Comparison of ENCODE assay signal across 24 mouse cellular contexts in the genomic region with DNA sequence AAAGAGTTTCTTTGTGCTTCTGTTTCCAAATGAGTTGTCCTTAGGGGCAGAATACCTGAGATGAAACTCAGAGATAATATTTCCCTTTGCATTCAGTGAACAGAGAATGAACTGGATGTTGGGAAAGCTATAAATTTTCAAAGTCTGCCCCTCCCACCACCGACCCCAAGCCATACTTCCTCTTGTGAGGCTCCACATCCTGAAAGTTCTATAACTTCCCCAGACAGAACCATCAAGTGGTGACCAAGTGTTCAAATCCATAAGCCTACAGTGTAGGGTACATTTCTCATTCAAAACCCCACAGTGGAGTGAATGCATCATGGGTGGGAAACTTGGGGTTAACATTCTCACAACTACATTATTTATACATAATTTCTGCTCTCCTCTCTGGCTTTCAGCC.
A peak's percentile ranks its signal among the peaks of the same experiment; 100 is the strongest.
DNase-seq lines count a peak whose midpoint lies in the region; ATAC-seq and TF ChIP-seq lines count a peak whose summit lies in the region.
"Had no signal": no experiment of that assay in that cellular context is flagged by ENCODE, and none has a peak within 500 bp of the region (broad histone marks: within the 10 kb centered on the region; RNA-seq: fewer than 3 reads in every experiment).

No protein-coding gene starts in this region.

- H3K79me2 ChIP-seq in MEL (ENCODE audit: control insufficient read depth, insufficient read depth, low read length, poor library complexity) = no peaks in the 10 kb centered on the region

- H3K4me1 ChIP-seq in MEL (ENCODE audit: control insufficient read depth in 1 of 2, insufficient read depth in 2 of 2, low read length in 2 of 2) = no peaks in the 10 kb centered on the region
- H3K4me1 ChIP-seq: embryonic facial prominence, embryonic 12.5 days; embryonic facial prominence, embryonic 15.5 days; forebrain, embryonic 13.5 days; hindbrain, embryonic 10.5 days; hindbrain, embryonic 13.5 days; intestine, embryonic 15.5 days had no signal

- TF ChIP-seq RAD21 in MEL (IDR thresholded peaks at IDR 0.05; ENCODE audit: low read depth, low read length) = no peak

- peak; percentile 28 for DNase-seq in MEL (ENCODE audit: low read depth, low spot score)
- no peak for DNase-seq in urinary bladder, postnatal 10 days (ENCODE audit: low spot score)
- DNase-seq in gastrocnemius, postnatal 36 days = no peak
- DNase-seq: adrenal gland, adult 8-10 months; adrenal gland, postnatal 25 days; cerebellum, adult 11-12 months; cerebellum, adult 8-10 months; cerebellum, postnatal 10 days; cerebellum, postnatal 36 days; forebrain, postnatal 0 days; gastrocnemius, postnatal 25 days; heart, adult 11 months had no signal

- H3K27ac ChIP-seq in MEL (ENCODE audit: control insufficient read depth, low read depth, low read length) = no peak overlapping the region
- H3K27ac ChIP-seq: embryonic facial prominence, embryonic 12.5 days; embryonic facial prominence, embryonic 15.5 days; forebrain, embryonic 13.5 days; hindbrain, embryonic 10.5 days; hindbrain, embryonic 13.5 days; intestine, embryonic 15.5 days had no signal

- peak; percentile 93 for ATAC-seq in common myeloid progenitor, adult 5-6 weeks (replicated peaks; ENCODE audit: low read depth, poor library complexity, severe bottlenecking)
- ATAC-seq in megakaryocyte, adult 5-6 weeks (ENCODE audit: poor library complexity, severe bottlenecking) = peak; percentile 97
- ATAC-seq in erythroid progenitor cell, adult 5-6 weeks (replicated peaks; ENCODE audit: low FRiP score, poor library complexity, severe bottlenecking) = no peak
- ATAC-seq: activated CD4-positive, CD25-positive, alpha-beta regulatory T cell, adult 4 months; CD4-positive, CD25-positive, alpha-beta regulatory T cell, adult 4 months; forebrain, embryonic 13.5 days; forebrain, postnatal 0 days; hindbrain, embryonic 16.5 days; intestine, embryonic 15.5 days had no signal

- no peaks in the 10 kb centered on the region for H3K27me3 ChIP-seq in MEL (ENCODE audit: control insufficient read depth in 1 of 2, insufficient read depth in 2 of 2, low read length in 2 of 2)
- H3K27me3 ChIP-seq: embryonic facial prominence, embryonic 12.5 days; embryonic facial prominence, embryonic 15.5 days; forebrain, embryonic 13.5 days; hindbrain, embryonic 13.5 days; intestine, embryonic 15.5 days had no signal

- no peak for TF ChIP-seq CTCF in MEL (IDR thresholded peaks at IDR 0.05 in 2 of 3, conservative IDR thresholded peaks at IDR 0.05 in 1 of 3; ENCODE audit: control insufficient read depth in 1 of 3, insufficient read depth in 1 of 3, low read depth in 2 of 3, low read length in 3 of 3, poor library complexity in 1 of 3, severe bottlenecking in 1 of 3)

- no peaks in the 10 kb centered on the region for H3K9me3 ChIP-seq in MEL (replicated peaks; ENCODE audit: insufficient read depth, low read length)
- H3K9me3 ChIP-seq: embryonic facial prominence, embryonic 12.5 days; embryonic facial prominence, embryonic 15.5 days; forebrain, embryonic 13.5 days; hindbrain, embryonic 10.5 days; hindbrain, embryonic 13.5 days; intestine, embryonic 15.5 days had no signal

- no peak for TF ChIP-seq POLR2A in MEL (IDR thresholded peaks at IDR 0.05; ENCODE audit: control insufficient read depth in 1 of 2, insufficient read depth in 1 of 2, low read depth in 1 of 2, low read length in 2 of 2, poor library complexity in 1 of 2)

- no peak overlapping the region for H3K4me3 ChIP-seq in MEL (ENCODE audit: control insufficient read depth in 1 of 2, insufficient read depth in 1 of 2, low read depth in 2 of 2, low read length in 2 of 2)
- H3K4me3 ChIP-seq: embryonic facial prominence, embryonic 12.5 days; embryonic facial prominence, embryonic 15.5 days; forebrain, embryonic 13.5 days; hindbrain, embryonic 10.5 days; hindbrain, embryonic 13.5 days; intestine, embryonic 15.5 days had no signal

- no peak for TF ChIP-seq EP300 in MEL (IDR thresholded peaks at IDR 0.05; ENCODE audit: low read depth in 1 of 2, low read length in 2 of 2)

- no peak overlapping the region for H3K9ac ChIP-seq in MEL (ENCODE audit: control insufficient read depth, low read depth, low read length, poor library complexity, severe bottlenecking)
- H3K9ac ChIP-seq: embryonic facial prominence, embryonic 12.5 days; embryonic facial prominence, embryonic 15.5 days; forebrain, embryonic 13.5 days; forebrain, postnatal 0 days; hindbrain, embryonic 13.5 days; intestine, embryonic 15.5 days had no signal

- intact Hi-C loops in gastrocnemius, postnatal 36 days (cut with DNase I) = no loop called here

- H3K36me3 ChIP-seq in MEL (ENCODE audit: control insufficient read depth in 1 of 2, insufficient read depth in 2 of 2, low read length in 2 of 2) = peaks cover 0 to 8% of the 10 kb centered on the region in 2 experiments; a peak in 2 of 4 replicates
- H3K36me3 ChIP-seq: embryonic facial prominence, embryonic 12.5 days; embryonic facial prominence, embryonic 15.5 days; hindbrain, embryonic 10.5 days; hindbrain, embryonic 13.5 days; intestine, embryonic 15.5 days had no signal

TF ChIP-seq in MEL, 35 proteins besides CTCF, POLR2A, EP300 and RAD21:
- no peak for TF ChIP-seq E2F4 (IDR thresholded peaks at IDR 0.05; ENCODE audit: borderline replicate concordance, low read depth, low read length)
- no peak for TF ChIP-seq SIN3A (IDR thresholded peaks at IDR 0.05; ENCODE audit: low read length)
- TF ChIP-seq MEF2A (IDR thresholded peaks at IDR 0.05; ENCODE audit: extremely low read depth, insufficient replicate concordance, low read depth, low read length, poor library complexity, severe bottlenecking) = no peak
- TF ChIP-seq RCOR1 (IDR thresholded peaks at IDR 0.05; ENCODE audit: low read depth, low read length) = no peak
- no peak for TF ChIP-seq MYB (IDR thresholded peaks at IDR 0.05; ENCODE audit: low read depth, low read length)
